Mouse (Mus musculus) E14TG2a.4 (cell line): ENCODE measurements around the gene Srarp.

Source experiments
- CTCF ChIP-seq: conservative IDR thresholded peaks from 2 replicates; pipeline ENCODE4 v1.5.1; 2014; ENCODE audit warnings: low read length
- NANOG ChIP-seq: IDR thresholded peaks from 2 replicates; pipeline ENCODE4 v1.6.1; 2014; ENCODE audit warnings: borderline replicate concordance, low read length, mixed read lengths
- POU5F1 ChIP-seq: IDR thresholded peaks from 2 replicates; pipeline ENCODE4 v1.6.1; 2014; ENCODE audit warnings: low read length, borderline replicate concordance

- TF ChIP-seq CTCF (no peak), POU5F1 (no peak), NANOG (no peak)
Measured at GRCm38 (mm10) chr4:141433191-141433590, 2.7 kb downstream of the Srarp start.
